12 mouse cellular contexts compared by ENCODE assay signal in genomic region chr8:111715514-111715913, GRCm38 (mm10). TPM values are rescaled to one million over a fixed set of nuclear protein-coding genes. Genes with fewer than 3 reads are reported as not detected.
DNase-seq lines count a peak whose midpoint lies in the region; ATAC-seq lines count a peak whose summit lies in the region.
"Had no signal": no experiment of that assay in that cellular context is flagged by ENCODE, and none has a peak within 500 bp of the region (broad histone marks: within the 10 kb centered on the region; RNA-seq: fewer than 3 reads in every experiment).

No protein-coding gene starts in this region.

- H3K9me3 ChIP-seq in hindbrain, embryonic 11.5 days (ENCODE audit: control insufficient read depth, low read length): no peaks in the 10 kb centered on the region
- H3K9me3 ChIP-seq in hindbrain, embryonic 16.5 days (ENCODE audit: control insufficient read depth, low read length): no peaks in the 10 kb centered on the region
- no peaks in the 10 kb centered on the region for H3K9me3 ChIP-seq in embryonic facial prominence, embryonic 10.5 days
- no peaks in the 10 kb centered on the region for H3K9me3 ChIP-seq in midbrain, embryonic 12.5 days

- peaks cover 20% of the 10 kb centered on the region for H3K4me1 ChIP-seq in hindbrain, embryonic 11.5 days (replicated peaks; ENCODE audit: control insufficient read depth, insufficient read depth, low read length)
- H3K4me1 ChIP-seq in hindbrain, embryonic 16.5 days (ENCODE audit: control insufficient read depth, insufficient read depth, low read depth, low read length): peaks cover 29% of the 10 kb centered on the region
- peaks cover 28% of the 10 kb centered on the region for H3K4me1 ChIP-seq in embryonic facial prominence, embryonic 10.5 days
- peaks cover 32% of the 10 kb centered on the region for H3K4me1 ChIP-seq in midbrain, embryonic 12.5 days

- H3K36me3 ChIP-seq in hindbrain, embryonic 11.5 days (ENCODE audit: control insufficient read depth, insufficient read depth, low read length): peaks cover 16% of the 10 kb centered on the region
- peaks cover 35% of the 10 kb centered on the region for H3K36me3 ChIP-seq in hindbrain, embryonic 16.5 days (ENCODE audit: control insufficient read depth, insufficient read depth, low read length)
- H3K36me3 ChIP-seq in embryonic facial prominence, embryonic 10.5 days (replicated peaks): peaks cover 98% of the 10 kb centered on the region
- H3K36me3 ChIP-seq in midbrain, embryonic 12.5 days: peaks cover 63% of the 10 kb centered on the region

- WGBS in hindbrain, embryonic 11.5 days: 92% methylated on average over 13 of the region's 13 CpGs
- 86% methylated on average over 13 of the region's 13 CpGs for WGBS in hindbrain, embryonic 16.5 days
- 88% methylated on average over 13 of the region's 13 CpGs for WGBS in embryonic facial prominence, embryonic 10.5 days
- WGBS in midbrain, embryonic 12.5 days: 90% methylated on average over 13 of the region's 13 CpGs

- no peaks in the 10 kb centered on the region for H3K27me3 ChIP-seq in hindbrain, embryonic 11.5 days (ENCODE audit: control insufficient read depth, insufficient read depth, low read length)
- no peaks in the 10 kb centered on the region for H3K27me3 ChIP-seq in hindbrain, embryonic 16.5 days (replicated peaks; ENCODE audit: control insufficient read depth, insufficient read depth, low read length)
- no peaks in the 10 kb centered on the region for H3K27me3 ChIP-seq in embryonic facial prominence, embryonic 10.5 days (replicated peaks; ENCODE audit: low read depth, poor library complexity, severe bottlenecking)
- H3K27me3 ChIP-seq in midbrain, embryonic 12.5 days: no peaks in the 10 kb centered on the region
- H3K27me3 ChIP-seq: Patski had no signal

- no peak overlapping the region for H3K4me3 ChIP-seq in hindbrain, embryonic 11.5 days (ENCODE audit: low read depth, low read length)
- no peak overlapping the region for H3K4me3 ChIP-seq in hindbrain, embryonic 16.5 days (ENCODE audit: low read length)
- H3K4me3 ChIP-seq in embryonic facial prominence, embryonic 10.5 days: no peak overlapping the region
- H3K4me3 ChIP-seq in midbrain, embryonic 12.5 days: no peak overlapping the region
- H3K4me3 ChIP-seq: left cerebral cortex, adult 2 months had no signal

- peak; percentile 24 to 52 for DNase-seq in adrenal gland, adult (ENCODE audit: inconsistent age in 2 of 2, low spot score in 1 of 2)
- no peak for DNase-seq in adrenal gland, postnatal 4 days (ENCODE audit: low spot score in 2 of 2)
- no peak for DNase-seq in hindbrain, embryonic 11.5 days (ENCODE audit: low spot score)
- no peak for DNase-seq in embryonic facial prominence, embryonic 10.5 days (ENCODE audit: low spot score)
- DNase-seq in layer of hippocampus, adult 8-10 months (ENCODE audit: low spot score in 2 of 2): no peak
- no peak for DNase-seq in right cerebral cortex, postnatal 25 days

- H3K4me2 ChIP-seq in hindbrain, embryonic 11.5 days (replicated peaks; ENCODE audit: low read depth, low read length): no peak overlapping the region
- H3K4me2 ChIP-seq in hindbrain, embryonic 16.5 days (ENCODE audit: low read length): no peak overlapping the region
- H3K4me2 ChIP-seq in midbrain, embryonic 12.5 days (replicated peaks): no peak overlapping the region

- H3K27ac ChIP-seq in hindbrain, embryonic 11.5 days (ENCODE audit: low read depth, low read length): peak overlapping the region; percentile 99; the same call in 1 of the 2 replicates
- H3K27ac ChIP-seq in hindbrain, embryonic 16.5 days (ENCODE audit: low read depth, low read length): no peak overlapping the region
- H3K27ac ChIP-seq in embryonic facial prominence, embryonic 10.5 days (replicated peaks): 0 out of 2 replicates have a peak overlapping the region, but pooled peaks have one; percentile 21
- peak overlapping the region; percentile 98 for H3K27ac ChIP-seq in midbrain, embryonic 12.5 days (replicated peaks)

- H3K9ac ChIP-seq in hindbrain, embryonic 11.5 days (ENCODE audit: low read depth, low read length): no peak overlapping the region
- no peak overlapping the region for H3K9ac ChIP-seq in hindbrain, embryonic 16.5 days (ENCODE audit: low read depth, low read length)
- H3K9ac ChIP-seq in midbrain, embryonic 12.5 days (replicated peaks): no peak overlapping the region

- no peak for ATAC-seq in hindbrain, embryonic 11.5 days (ENCODE audit: low FRiP score)
- ATAC-seq in hindbrain, embryonic 16.5 days: no peak
- ATAC-seq in midbrain, embryonic 12.5 days (ENCODE audit: low FRiP score, low read depth): no peak
- ATAC-seq: inflammation-experienced regulatory T-cells, adult 6 months; Patski had no signal

RNA-seq across cellular contexts. Expression of gene Ctrb1, which starts 24.7 kb away (rescaled TPM):
- 1,000 to 10,000 TPM in 1 of 2 experiments, 1 to 10 TPM in 1; 1.1 to 5,957 TPM for total RNA-seq in adrenal gland, postnatal 4 days (2021)
- polyA plus RNA-seq in hindbrain, embryonic 11.5 days (2014; fragmentation: Nextera tagmentation; extraction: Ambion mirVana): not detected in 2 replicates
- not detected in 2 replicates for polyA plus RNA-seq in hindbrain, embryonic 16.5 days (2015; fragmentation: Nextera tagmentation; extraction: Ambion mirVana)
- not detected in 2 replicates for polyA plus RNA-seq in embryonic facial prominence, embryonic 10.5 days (2016; fragmentation: Nextera tagmentation; extraction: Ambion mirVana)
- polyA plus RNA-seq in midbrain, embryonic 12.5 days (2016; fragmentation: Nextera tagmentation; extraction: Ambion mirVana): not detected in 2 replicates
- total RNA-seq in layer of hippocampus, adult 8-10 months (2022): not detected
- total RNA-seq: left cerebral cortex, adult 2 months had no signal
- polyA plus RNA-seq: inflammation-experienced regulatory T-cells, adult 6 months; neural tube, embryonic 11.5 days; Patski had no signal

RNA-seq across cellular contexts. Expression of gene Bcar1, which starts 28.1 kb away (rescaled TPM):
- total RNA-seq in adrenal gland, postnatal 4 days (2021): 10 to 100 TPM; 94.4 to 94.5 TPM
- polyA plus RNA-seq in hindbrain, embryonic 11.5 days (2014; fragmentation: Nextera tagmentation; extraction: Ambion mirVana): 43.3 and 47.3 TPM in 2 replicates
- polyA plus RNA-seq in hindbrain, embryonic 16.5 days (2015; fragmentation: Nextera tagmentation; extraction: Ambion mirVana): 37.6 and 50.0 TPM in 2 replicates
- 61.1 and 62.4 TPM in 2 replicates for polyA plus RNA-seq in embryonic facial prominence, embryonic 10.5 days (2016; fragmentation: Nextera tagmentation; extraction: Ambion mirVana)
- 52.4 and 53.8 TPM in 2 replicates for polyA plus RNA-seq in midbrain, embryonic 12.5 days (2016; fragmentation: Nextera tagmentation; extraction: Ambion mirVana)
- 10 to 100 TPM; 58.8 to 73.3 (median 62.6) TPM for total RNA-seq in layer of hippocampus, adult 8-10 months (2022)

Comparison
In these comparisons a context has a peak if more than half of its experiments do, and no peak if none do; other contexts are left out.
1. DNase-seq: peak in adrenal gland, adult (2 of 2); none in adrenal gland, postnatal 4 days (0 of 2), hindbrain, embryonic 11.5 days (single experiment), embryonic facial prominence, embryonic 10.5 days (single experiment), layer of hippocampus, adult 8-10 months (0 of 2) and right cerebral cortex, postnatal 25 days (single experiment).